Mouse (Mus musculus): ENCODE results near the gene Gm13043. TPM values are rescaled to one million over a fixed set of nuclear protein-coding genes. Genes with fewer than 3 reads are reported as not detected.
"Not testable (repeated sequence)": the region's sequence is repeated elsewhere in the genome, so short reads cannot be mapped to it uniquely, and the experiment has no call there.

Gm13043 gene
- polyA plus RNA-seq (2016; fragmentation: Nextera tagmentation; extraction: Ambion mirVana): not detected in 2 replicates

- Histone ChIP-seq H3K27me3 (replicated peaks) (no peaks in the 10 kb centered on the region), H3K27ac (ENCODE audit: poor library complexity, severe bottlenecking) (no peak within 1 kb of the TSS), H3K9me3 (replicated peaks) (0 out of 2 replicates have a peak, but pooled peaks cover 3% of the 10 kb centered on the region), H3K9ac (no peak within 1 kb of the TSS), H3K4me3 (no peak within 1 kb of the TSS), H3K36me3 (no peaks in the 10 kb centered on the region), H3K4me1 (replicated peaks) (no peaks in the 10 kb centered on the region), H3K4me2 (no peak within 1 kb of the TSS)
- WGBS: 72% methylated on average over 3 of the region's 3 CpGs
- no peak for ATAC-seq (ENCODE audit: insufficient number of reproducible peaks, low FRiP score)
Measured at GRCm38 (mm10) chr4:143511043-143511442, at the start of gene Gm13043. TSS of gene Gm13043 (plus strand) at chr4:143511343.

GRCm38 (mm10) chr4:143535654-143536053 is 24.5 kb downstream of the Gm13043 start, which contains the start of gene Gm13040:
TSS of gene Gm13040 (plus strand) at chr4:143535954.
- no CpG with 5 or more reads among the region's 3 CpGs for WGBS
- H3K36me3 ChIP-seq; H3K9ac ChIP-seq; H3K4me3 ChIP-seq; H3K9me3 ChIP-seq (replicated peaks); ATAC-seq (ENCODE audit: insufficient number of reproducible peaks, low FRiP score); H3K27ac ChIP-seq (ENCODE audit: poor library complexity, severe bottlenecking); H3K4me1 ChIP-seq (replicated peaks); H3K27me3 ChIP-seq (replicated peaks); H3K4me2 ChIP-seq: not testable (repeated sequence)

- H3K4me1 ChIP-seq (replicated peaks); H3K9ac ChIP-seq; ATAC-seq (ENCODE audit: insufficient number of reproducible peaks, low FRiP score); H3K9me3 ChIP-seq (replicated peaks); H3K27ac ChIP-seq (ENCODE audit: poor library complexity, severe bottlenecking); H3K4me2 ChIP-seq; H3K36me3 ChIP-seq; H3K27me3 ChIP-seq (replicated peaks); H3K4me3 ChIP-seq: not testable (repeated sequence)
- no CpG with 5 or more reads among the region's 3 CpGs for WGBS
Measured at GRCm38 (mm10) chr4:143551400-143551799, 40.3 kb downstream of the Gm13043 start, which contains the start of the genes BC080695 and Gm13057. TSS of gene BC080695 (plus strand) at chr4:143551700. TSS of gene Gm13057 (plus strand) at chr4:143551709.

Other genes starting within 250 kb of the Gm13043 start
- 28.4 and 28.8 TPM in 2 replicates for gene Pdpn, start 211.8 kb upstream of the Gm13043 start, polyA plus RNA-seq (2016; fragmentation: Nextera tagmentation; extraction: Ambion mirVana)
- 0.08 TPM in 1 of 2 replicates, not detected in the other for gene Lrrc38, start 161.6 kb upstream of the Gm13043 start, polyA plus RNA-seq (2016; fragmentation: Nextera tagmentation; extraction: Ambion mirVana)
- gene Pramel1, start 116.9 kb upstream of the Gm13043 start, polyA plus RNA-seq (2016; fragmentation: Nextera tagmentation; extraction: Ambion mirVana): not detected in 2 replicates
- 13.6 and 13.8 TPM in 2 replicates for gene Pramef8, start 98.9 kb upstream of the Gm13043 start, polyA plus RNA-seq (2016; fragmentation: Nextera tagmentation; extraction: Ambion mirVana)
- gene Oog4, start 61.0 kb upstream of the Gm13043 start, polyA plus RNA-seq (2016; fragmentation: Nextera tagmentation; extraction: Ambion mirVana): not detected in 2 replicates
- gene Gm13040, start 24.6 kb downstream of the Gm13043 start, polyA plus RNA-seq (2016; fragmentation: Nextera tagmentation; extraction: Ambion mirVana): not detected in 2 replicates
- gene BC080695, start 40.4 kb downstream of the Gm13043 start, polyA plus RNA-seq (2016; fragmentation: Nextera tagmentation; extraction: Ambion mirVana): not detected in 2 replicates
- gene Gm13057, start 40.4 kb downstream of the Gm13043 start, polyA plus RNA-seq (2016; fragmentation: Nextera tagmentation; extraction: Ambion mirVana): not detected in 2 replicates
- gene Gm13083, start 103.7 kb downstream of the Gm13043 start, polyA plus RNA-seq (2016; fragmentation: Nextera tagmentation; extraction: Ambion mirVana): not detected in 2 replicates
- gene Gm13088, start 145.9 kb downstream of the Gm13043 start, polyA plus RNA-seq (2016; fragmentation: Nextera tagmentation; extraction: Ambion mirVana): not detected in 2 replicates
- gene Gm13089, start 191.4 kb downstream of the Gm13043 start, polyA plus RNA-seq (2016; fragmentation: Nextera tagmentation; extraction: Ambion mirVana): not detected in 2 replicates
- gene Gm13078, start 208.1 kb downstream of the Gm13043 start, polyA plus RNA-seq (2016; fragmentation: Nextera tagmentation; extraction: Ambion mirVana): not detected in 2 replicates

Data from heart, embryonic 12.5 days (tissue).